ENCODE assay signal across 23 mouse cellular contexts in the genomic region with DNA sequence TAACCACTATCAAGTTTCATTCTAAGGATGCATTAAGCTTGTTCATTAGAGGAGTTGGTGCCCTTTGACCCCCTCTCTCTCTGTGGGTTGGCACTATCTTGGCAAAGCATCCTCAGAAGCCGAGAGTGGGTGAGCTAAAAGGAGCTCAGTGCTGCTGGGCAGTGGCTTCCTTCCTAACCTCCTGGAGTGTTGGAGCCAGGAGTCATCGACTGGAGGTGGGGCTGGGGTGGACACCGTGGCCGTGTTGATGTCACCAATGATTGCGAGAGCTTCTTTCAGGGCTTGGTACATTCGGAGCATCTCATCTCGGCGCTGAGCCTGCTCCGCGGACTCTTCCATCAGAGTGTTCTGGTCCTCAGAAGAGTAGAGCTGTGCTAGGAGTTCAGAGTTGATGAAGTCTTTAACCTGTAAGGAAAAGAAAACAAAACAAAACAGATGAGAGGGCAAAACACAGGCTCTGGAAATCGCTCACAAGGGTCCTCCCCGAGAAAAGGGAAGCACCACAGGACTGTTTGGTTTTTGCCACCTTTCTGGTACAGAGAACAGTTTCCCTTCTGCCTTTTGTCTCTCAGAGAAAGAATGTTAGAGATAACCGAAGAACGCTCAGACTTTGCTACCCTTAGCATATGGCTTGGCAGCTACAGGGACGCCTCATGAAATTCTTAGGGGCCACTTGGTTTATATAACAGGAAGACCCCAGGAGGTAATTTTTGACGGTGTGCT. TPM values are rescaled to one million over a fixed set of nuclear protein-coding genes. Genes with fewer than 3 reads are reported as not detected.
DNase-seq lines count a peak whose midpoint lies in the region; ATAC-seq and TF ChIP-seq lines count a peak whose summit lies in the region.
"Had no signal": no experiment of that assay in that cellular context is flagged by ENCODE, and none has a peak within 500 bp of the region (broad histone marks: within the 10 kb centered on the region; RNA-seq: fewer than 3 reads in every experiment).

No protein-coding gene starts in this region.

- H3K4me1 ChIP-seq in heart, embryonic 14.5 days (ENCODE audit: control insufficient read depth in 2 of 2, insufficient read depth in 2 of 2, low read length in 2 of 2) = peaks cover 24 to 30% of the 10 kb centered on the region in 2 experiments
- peaks cover 16% of the 10 kb centered on the region for H3K4me1 ChIP-seq in stomach, embryonic 15.5 days
- H3K4me1 ChIP-seq in stomach, postnatal 0 days (replicated peaks; ENCODE audit: control insufficient read depth, insufficient read depth) = peaks cover 6% of the 10 kb centered on the region; the same call in 1 of the 2 replicates
- peaks cover 55% of the 10 kb centered on the region for H3K4me1 ChIP-seq in limb, embryonic 11.5 days (ENCODE audit: control insufficient read depth, insufficient read depth, low read length)
- no peaks in the 10 kb centered on the region for H3K4me1 ChIP-seq in neural tube, embryonic 15.5 days

- H3K4me3 ChIP-seq in heart, embryonic 14.5 days (ENCODE audit: control insufficient read depth in 1 of 2, insufficient read depth in 1 of 2, low read depth in 1 of 2, low read length in 2 of 2) = no peak overlapping the region
- H3K4me3 ChIP-seq in stomach, embryonic 15.5 days (replicated peaks) = no peak overlapping the region
- no peak overlapping the region for H3K4me3 ChIP-seq in stomach, postnatal 0 days (ENCODE audit: low read depth, low read length)
- no peak overlapping the region for H3K4me3 ChIP-seq in limb, embryonic 11.5 days (ENCODE audit: low read depth, low read length)
- no peak overlapping the region for H3K4me3 ChIP-seq in neural tube, embryonic 15.5 days (replicated peaks)
- H3K4me3 ChIP-seq: forebrain, embryonic 12.5 days; hindbrain, embryonic 13.5 days; liver, embryonic 15.5 days; neural tube, embryonic 12.5 days had no signal

- no peak overlapping the region for H3K9ac ChIP-seq in heart, embryonic 14.5 days (ENCODE audit: low read length)
- no peak overlapping the region for H3K9ac ChIP-seq in stomach, embryonic 15.5 days
- H3K9ac ChIP-seq in stomach, postnatal 0 days (ENCODE audit: low read length) = no peak overlapping the region
- no peak overlapping the region for H3K9ac ChIP-seq in limb, embryonic 11.5 days (ENCODE audit: low read length)
- no peak overlapping the region for H3K9ac ChIP-seq in neural tube, embryonic 15.5 days (replicated peaks)
- H3K9ac ChIP-seq: forebrain, embryonic 12.5 days; hindbrain, embryonic 13.5 days; liver, embryonic 15.5 days; neural tube, embryonic 12.5 days had no signal

- H3K27me3 ChIP-seq in heart, embryonic 14.5 days (ENCODE audit: control insufficient read depth, insufficient read depth, low read length) = no peaks in the 10 kb centered on the region
- no peaks in the 10 kb centered on the region for H3K27me3 ChIP-seq in stomach, embryonic 15.5 days (replicated peaks)
- no peaks in the 10 kb centered on the region for H3K27me3 ChIP-seq in stomach, postnatal 0 days (ENCODE audit: control insufficient read depth, insufficient read depth, low read length)
- H3K27me3 ChIP-seq in limb, embryonic 11.5 days (ENCODE audit: control insufficient read depth, insufficient read depth, low read length) = no peaks in the 10 kb centered on the region
- H3K27me3 ChIP-seq in neural tube, embryonic 15.5 days (replicated peaks) = no peaks in the 10 kb centered on the region
- H3K27me3 ChIP-seq: forebrain, embryonic 12.5 days; hindbrain, embryonic 13.5 days; liver, embryonic 15.5 days; neural tube, embryonic 12.5 days had no signal

- no peaks in the 10 kb centered on the region for H3K9me3 ChIP-seq in heart, embryonic 14.5 days (ENCODE audit: control insufficient read depth, low read length)
- no peaks in the 10 kb centered on the region for H3K9me3 ChIP-seq in stomach, embryonic 15.5 days
- no peaks in the 10 kb centered on the region for H3K9me3 ChIP-seq in stomach, postnatal 0 days (ENCODE audit: control insufficient read depth, low read length)
- H3K9me3 ChIP-seq in limb, embryonic 11.5 days (ENCODE audit: control insufficient read depth, low read length) = no peaks in the 10 kb centered on the region
- H3K9me3 ChIP-seq in neural tube, embryonic 15.5 days (replicated peaks) = no peaks in the 10 kb centered on the region
- H3K9me3 ChIP-seq: forebrain, embryonic 12.5 days; G1E; hindbrain, embryonic 13.5 days; liver, embryonic 15.5 days; neural tube, embryonic 12.5 days had no signal

- 0 out of 2 replicates have a peak, but pooled peaks have one; percentile 13 for ATAC-seq in heart, embryonic 14.5 days (ENCODE audit: insufficient number of reproducible peaks, insufficient read depth, low FRiP score, low read depth)
- no peak for ATAC-seq in stomach, embryonic 15.5 days (ENCODE audit: insufficient read depth, low FRiP score, low read depth)
- ATAC-seq in stomach, postnatal 0 days (ENCODE audit: low FRiP score, low TSS enrichment) = no peak
- no peak for ATAC-seq in limb, embryonic 11.5 days (ENCODE audit: insufficient number of reproducible peaks, low FRiP score, low TSS enrichment, low read depth)
- ATAC-seq in neural tube, embryonic 15.5 days (ENCODE audit: low FRiP score) = no peak

- WGBS in heart, embryonic 14.5 days = 27% methylated on average over 16 of the region's 16 CpGs
- 68% methylated on average over 16 of the region's 16 CpGs for WGBS in stomach, embryonic 15.5 days
- 79% methylated on average over 16 of the region's 16 CpGs for WGBS in stomach, postnatal 0 days
- 79% methylated on average over 16 of the region's 16 CpGs for WGBS in limb, embryonic 11.5 days
- WGBS in neural tube, embryonic 15.5 days = 87% methylated on average over 16 of the region's 16 CpGs

- no peak for TF ChIP-seq EP300 in stomach, postnatal 0 days (optimal IDR thresholded peaks at IDR 0.05)

- DNase-seq in heart, postnatal 4 days = no peak
- no peak for DNase-seq in stomach, postnatal 0 days (ENCODE audit: low spot score)
- no peak for DNase-seq in limb, embryonic 11.5 days (ENCODE audit: low spot score)
- no peak for DNase-seq in urinary bladder, postnatal 14 days (ENCODE audit: low spot score)
- DNase-seq: cerebellum, postnatal 10 days; gastrocnemius, postnatal 10 days; lung, postnatal 10 days; spleen, adult 18-20 months had no signal

- peak overlapping the region; percentile 22 for H3K4me2 ChIP-seq in heart, embryonic 14.5 days (ENCODE audit: low read length)
- no peak overlapping the region for H3K4me2 ChIP-seq in stomach, embryonic 15.5 days
- no peak overlapping the region for H3K4me2 ChIP-seq in stomach, postnatal 0 days (replicated peaks; ENCODE audit: low read depth)
- H3K4me2 ChIP-seq in limb, embryonic 11.5 days (ENCODE audit: low read depth, severe bottlenecking) = no peak overlapping the region
- H3K4me2 ChIP-seq in neural tube, embryonic 15.5 days = no peak overlapping the region
- H3K4me2 ChIP-seq: forebrain, embryonic 12.5 days; hindbrain, embryonic 13.5 days; liver, embryonic 15.5 days; neural tube, embryonic 12.5 days had no signal

- no peak for TF ChIP-seq CTCF in stomach, postnatal 0 days (IDR thresholded peaks at IDR 0.05; ENCODE audit: low read depth)

- no peaks in the 10 kb centered on the region for H3K36me3 ChIP-seq in heart, embryonic 14.5 days (ENCODE audit: control insufficient read depth, insufficient read depth, low read length)
- H3K36me3 ChIP-seq in stomach, embryonic 15.5 days = no peaks in the 10 kb centered on the region
- no peaks in the 10 kb centered on the region for H3K36me3 ChIP-seq in stomach, postnatal 0 days (ENCODE audit: control insufficient read depth, insufficient read depth, low read length)
- no peaks in the 10 kb centered on the region for H3K36me3 ChIP-seq in limb, embryonic 11.5 days (ENCODE audit: control insufficient read depth, insufficient read depth, low read length)
- H3K36me3 ChIP-seq in neural tube, embryonic 15.5 days = peaks cover 6% of the 10 kb centered on the region
- H3K36me3 ChIP-seq: forebrain, embryonic 12.5 days; G1E; liver, embryonic 15.5 days had no signal

- peak overlapping the region in 1 of 2 experiments; percentile 20; a peak in 1 of 4 replicates for H3K27ac ChIP-seq in heart, embryonic 14.5 days (replicated peaks in 1 of 2; ENCODE audit: control insufficient read depth in 1 of 2, insufficient read depth in 1 of 2, low read depth in 2 of 2, low read length in 2 of 2)
- H3K27ac ChIP-seq in stomach, embryonic 15.5 days = peak overlapping the region; percentile 21; the same call in 1 of the 2 replicates
- no peak overlapping the region for H3K27ac ChIP-seq in stomach, postnatal 0 days (replicated peaks)
- H3K27ac ChIP-seq in limb, embryonic 11.5 days (replicated peaks; ENCODE audit: low read depth, low read length) = peak overlapping the region; percentile 3; the same call in 1 of the 2 replicates
- no peak overlapping the region for H3K27ac ChIP-seq in neural tube, embryonic 15.5 days (replicated peaks)
- H3K27ac ChIP-seq: forebrain, embryonic 12.5 days; hindbrain, embryonic 13.5 days; kidney, postnatal 0 days; liver, embryonic 15.5 days; neural tube, embryonic 12.5 days had no signal

RNA-seq across cellular contexts. Expression of a gene that starts 32.2 kb away (rescaled TPM):
- polyA plus RNA-seq in heart, embryonic 14.5 days (2014; fragmentation: Nextera tagmentation; extraction: Ambion mirVana) = not detected in 2 replicates
- total RNA-seq in heart, postnatal 4 days (2021) = not detected
- not detected in 2 replicates for polyA plus RNA-seq in stomach, embryonic 15.5 days (2015; fragmentation: Nextera tagmentation; extraction: Ambion mirVana)
- not detected in 2 replicates for polyA plus RNA-seq in stomach, postnatal 0 days (2015; fragmentation: Nextera tagmentation; extraction: Ambion mirVana)
- not detected in 2 replicates for polyA plus RNA-seq in limb, embryonic 11.5 days (2014; fragmentation: Nextera tagmentation; extraction: Ambion mirVana)
- 0.20 and 0.24 TPM in 2 replicates for polyA plus RNA-seq in neural tube, embryonic 15.5 days (2015; fragmentation: Nextera tagmentation; extraction: Ambion mirVana)
- total RNA-seq: G1E; gastrocnemius, postnatal 10 days; layer of hippocampus, adult 18-20 months; left cerebral cortex, postnatal 36 days; monocyte, adult 5-6 weeks had no signal
- polyA plus RNA-seq: embryonic facial prominence, embryonic 11.5 days; forebrain, embryonic 12.5 days; G1E; hindbrain, embryonic 13.5 days; intestine, embryonic 14.5 days; kidney, postnatal 0 days; liver, embryonic 15.5 days; neural tube, embryonic 12.5 days; stomach, embryonic 14.5 days had no signal

RNA-seq across cellular contexts. Expression of a gene that starts 42.7 kb away (rescaled TPM):
- polyA plus RNA-seq in heart, embryonic 14.5 days (2014; fragmentation: Nextera tagmentation; extraction: Ambion mirVana) = 24.8 and 33.1 TPM in 2 replicates
- 10 to 100 TPM; 14.8 to 16.7 TPM for total RNA-seq in heart, postnatal 4 days (2021)
- 32.5 and 35.8 TPM in 2 replicates for polyA plus RNA-seq in stomach, embryonic 15.5 days (2015; fragmentation: Nextera tagmentation; extraction: Ambion mirVana)
- 29.5 and 29.9 TPM in 2 replicates for polyA plus RNA-seq in stomach, postnatal 0 days (2015; fragmentation: Nextera tagmentation; extraction: Ambion mirVana)
- 46.6 and 49.8 TPM in 2 replicates for polyA plus RNA-seq in limb, embryonic 11.5 days (2014; fragmentation: Nextera tagmentation; extraction: Ambion mirVana)
- polyA plus RNA-seq in neural tube, embryonic 15.5 days (2015; fragmentation: Nextera tagmentation; extraction: Ambion mirVana) = 33.8 and 35.5 TPM in 2 replicates

Comparison
In these comparisons a context has a peak if more than half of its experiments do, and no peak if none do; other contexts are left out.
1. H3K27ac ChIP-seq: peak in stomach, embryonic 15.5 days (single experiment) and limb, embryonic 11.5 days (single experiment); none in stomach, postnatal 0 days (single experiment) and neural tube, embryonic 15.5 days (single experiment).